Comparison of ENCODE assay signal across 8 mouse cellular contexts in the genomic region with DNA sequence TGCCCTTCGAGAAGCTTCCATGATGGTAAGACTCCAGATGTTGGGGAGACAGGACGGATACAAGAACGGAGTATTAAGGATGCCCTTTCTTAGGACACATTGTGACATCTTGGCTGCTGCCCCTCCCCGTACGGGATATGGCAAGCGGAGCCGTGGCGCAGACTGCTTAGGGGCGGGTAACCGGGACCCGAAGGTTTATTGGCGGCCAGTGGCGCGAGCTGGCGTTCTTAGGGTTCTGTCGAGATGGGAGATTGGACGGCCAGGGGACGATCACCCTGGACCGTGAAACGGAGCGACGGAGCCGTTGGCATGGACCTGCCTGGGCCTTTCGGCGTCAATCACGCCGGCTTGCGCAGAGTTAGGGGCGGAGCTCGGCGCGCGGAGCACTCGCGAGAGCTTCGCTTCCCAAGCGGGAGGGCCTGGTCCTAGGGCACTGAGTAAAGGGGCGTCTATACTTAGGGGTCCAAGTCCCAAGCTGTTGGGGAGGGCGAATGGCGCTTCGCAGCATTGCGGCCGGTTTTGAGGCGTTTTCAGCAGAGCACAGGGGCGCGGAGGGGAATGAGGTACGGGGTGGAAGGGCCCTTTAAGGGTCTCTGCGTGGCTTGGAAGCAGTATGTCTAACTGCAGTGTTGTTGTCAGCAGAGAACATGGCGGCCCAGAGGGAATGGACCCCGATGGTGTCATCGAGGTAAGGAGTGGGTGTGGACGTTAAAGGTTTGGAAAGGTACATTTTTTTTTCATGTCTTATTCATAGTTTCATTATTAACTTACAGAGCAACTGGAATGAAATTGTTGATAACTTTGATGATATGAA. TPM values are rescaled to one million over a fixed set of nuclear protein-coding genes. Genes with fewer than 3 reads are reported as not detected.
DNase-seq lines count a peak whose midpoint lies in the region; ATAC-seq and TF ChIP-seq lines count a peak whose summit lies in the region.

No protein-coding gene starts in this region.

- under 1% methylated on average over 52 of the region's 52 CpGs for WGBS in heart, embryonic 12.5 days
- under 1% methylated on average over 52 of the region's 52 CpGs for WGBS in kidney, postnatal 0 days
- under 1% methylated on average over 52 of the region's 52 CpGs for WGBS in liver, embryonic 11.5 days

- TF ChIP-seq POLR2A in brain, embryonic 14.5 days (IDR thresholded peaks at IDR 0.05; ENCODE audit: borderline replicate concordance, extremely low read depth, insufficient read depth, insufficient read length, poor library complexity, severe bottlenecking) = peak; percentile 59; the same call in 1 of the 2 replicates

- H3K4me1 ChIP-seq in heart, embryonic 12.5 days (replicated peaks) = peaks cover 19% of the 10 kb centered on the region
- H3K4me1 ChIP-seq in kidney, postnatal 0 days (replicated peaks; ENCODE audit: insufficient read depth, low read length) = peaks cover 9% of the 10 kb centered on the region; the same call in 1 of the 2 replicates
- no peaks in the 10 kb centered on the region; the same call in 1 of the 2 replicates for H3K4me1 ChIP-seq in liver, embryonic 11.5 days (replicated peaks; ENCODE audit: control insufficient read depth, insufficient read depth, low read length)

- H3K9ac ChIP-seq in heart, embryonic 12.5 days = peak overlapping the region; percentile 100
- H3K9ac ChIP-seq in kidney, postnatal 0 days (ENCODE audit: low read depth, low read length) = peak overlapping the region; percentile 99
- peak overlapping the region; percentile 100 for H3K9ac ChIP-seq in liver, embryonic 11.5 days (ENCODE audit: low read depth, low read length)

- H3K27me3 ChIP-seq in heart, embryonic 12.5 days (replicated peaks) = no peaks in the 10 kb centered on the region
- H3K27me3 ChIP-seq in kidney, postnatal 0 days (ENCODE audit: insufficient read depth, low read length) = no peaks in the 10 kb centered on the region
- no peaks in the 10 kb centered on the region for H3K27me3 ChIP-seq in liver, embryonic 11.5 days (replicated peaks; ENCODE audit: control insufficient read depth, insufficient read depth, low read length)
- H3K27me3 ChIP-seq in splenic B cell, adult 2 months (ENCODE audit: control insufficient read depth, insufficient read depth, low read length, poor library complexity, severe bottlenecking) = no peaks in the 10 kb centered on the region; the same call in 1 of the 2 replicates

- DNase-seq in B cell, adult 2 months = peak; percentile 85 to 87
- DNase-seq in brain, embryonic 14.5 days (ENCODE audit: low read depth) = peak; percentile 96
- peak; percentile 94 for DNase-seq in kidney, postnatal 0 days (ENCODE audit: low spot score)
- DNase-seq in liver, embryonic 11.5 days (ENCODE audit: low spot score) = peak; percentile 76
- peak; percentile 84 for DNase-seq in naive thymus-derived CD4-positive, alpha-beta T cell, adult 2 months (ENCODE audit: low read depth)
- DNase-seq in splenic B cell, adult 2 months (ENCODE audit: low read depth, low spot score) = peak; percentile 79

- peak overlapping the region; percentile 96 for H3K4me2 ChIP-seq in heart, embryonic 12.5 days
- peak overlapping the region; percentile 58 for H3K4me2 ChIP-seq in kidney, postnatal 0 days (ENCODE audit: low read length)
- peak overlapping the region; percentile 68 for H3K4me2 ChIP-seq in liver, embryonic 11.5 days

- TF ChIP-seq CTCF in brain, embryonic 14.5 days (IDR thresholded peaks at IDR 0.05; ENCODE audit: borderline replicate concordance, extremely low read depth, insufficient read depth, insufficient read length) = no peak
- TF ChIP-seq CTCF in kidney, postnatal 0 days (IDR thresholded peaks at IDR 0.05; ENCODE audit: low read depth) = no peak

- no peaks in the 10 kb centered on the region for H3K9me3 ChIP-seq in heart, embryonic 12.5 days (replicated peaks)
- H3K9me3 ChIP-seq in kidney, postnatal 0 days (replicated peaks; ENCODE audit: low read length) = no peaks in the 10 kb centered on the region
- no peaks in the 10 kb centered on the region for H3K9me3 ChIP-seq in liver, embryonic 11.5 days (ENCODE audit: control insufficient read depth, low read length)

- H3K36me3 ChIP-seq in heart, embryonic 12.5 days = peaks cover 46% of the 10 kb centered on the region
- H3K36me3 ChIP-seq in kidney, postnatal 0 days (ENCODE audit: insufficient read depth, low read length) = peaks cover 34% of the 10 kb centered on the region
- peaks cover 19% of the 10 kb centered on the region for H3K36me3 ChIP-seq in liver, embryonic 11.5 days (ENCODE audit: control insufficient read depth, insufficient read depth, low read length)
- peaks cover 30% of the 10 kb centered on the region for H3K36me3 ChIP-seq in splenic B cell, adult 2 months (ENCODE audit: control insufficient read depth, insufficient read depth, low read length, poor library complexity, severe bottlenecking)

- peak overlapping the region; percentile 99 for H3K27ac ChIP-seq in heart, embryonic 12.5 days (ENCODE audit: poor library complexity, severe bottlenecking)
- H3K27ac ChIP-seq in kidney, postnatal 0 days = peak overlapping the region; percentile 90
- H3K27ac ChIP-seq in liver, embryonic 11.5 days (ENCODE audit: low read depth, low read length) = peak overlapping the region; percentile 99

- H3K4me3 ChIP-seq in heart, embryonic 12.5 days = peak overlapping the region; percentile 99
- peak overlapping the region; percentile 86 for H3K4me3 ChIP-seq in kidney, postnatal 0 days (replicated peaks; ENCODE audit: low read depth, low read length)
- H3K4me3 ChIP-seq in liver, embryonic 11.5 days (ENCODE audit: low read depth, low read length) = peak overlapping the region; percentile 98

- peak; percentile 87 for ATAC-seq in erythroid progenitor cell, adult 5-6 weeks (replicated peaks; ENCODE audit: low FRiP score, poor library complexity, severe bottlenecking)
- peak; percentile 90 for ATAC-seq in heart, embryonic 12.5 days (ENCODE audit: insufficient number of reproducible peaks, low FRiP score)
- ATAC-seq in kidney, postnatal 0 days (replicated peaks; ENCODE audit: low FRiP score, low read depth) = peak; percentile 90
- ATAC-seq in liver, embryonic 11.5 days (replicated peaks; ENCODE audit: low FRiP score) = peak; percentile 73

RNA-seq across cellular contexts. Expression of a gene that starts 0.9 kb away (rescaled TPM):
- 618 and 643 TPM in 2 replicates for polyA plus RNA-seq in brain, embryonic 14.5 days (2012; rRNA removed)
- total RNA-seq in erythroid progenitor cell, adult 5-6 weeks (2015; ENCODE audit: low replicate concordance) = 140 and 151 TPM in 2 replicates
- total RNA-seq in erythroid progenitor cell, adult 5-6 weeks (2017; ENCODE audit: low replicate concordance) = 189 and 232 TPM in 2 replicates
- polyA plus RNA-seq in heart, embryonic 12.5 days (2016; fragmentation: Nextera tagmentation; extraction: Ambion mirVana) = 195 and 209 TPM in 2 replicates
- polyA plus RNA-seq in kidney, postnatal 0 days (2015; fragmentation: Nextera tagmentation; extraction: Ambion mirVana) = 189 and 193 TPM in 2 replicates
- 189 and 200 TPM in 2 replicates for polyA plus RNA-seq in liver, embryonic 11.5 days (2014; fragmentation: Nextera tagmentation; extraction: Ambion mirVana)

RNA-seq across cellular contexts. Expression of a gene that starts 19.4 kb away (rescaled TPM):
- polyA plus RNA-seq in brain, embryonic 14.5 days (2012; rRNA removed) = 3.0 and 6.3 TPM in 2 replicates
- 98.4 and 133 TPM in 2 replicates for total RNA-seq in erythroid progenitor cell, adult 5-6 weeks (2015; ENCODE audit: low replicate concordance)
- 32.8 and 50.6 TPM in 2 replicates for total RNA-seq in erythroid progenitor cell, adult 5-6 weeks (2017; ENCODE audit: low replicate concordance)
- polyA plus RNA-seq in heart, embryonic 12.5 days (2016; fragmentation: Nextera tagmentation; extraction: Ambion mirVana) = 95.0 and 106 TPM in 2 replicates
- 77.3 and 80.6 TPM in 2 replicates for polyA plus RNA-seq in kidney, postnatal 0 days (2015; fragmentation: Nextera tagmentation; extraction: Ambion mirVana)
- polyA plus RNA-seq in liver, embryonic 11.5 days (2014; fragmentation: Nextera tagmentation; extraction: Ambion mirVana) = 204 and 227 TPM in 2 replicates

RNA-seq across cellular contexts. Expression of a gene that starts 38.2 kb away (rescaled TPM):
- 0.08 and 0.09 TPM in 2 replicates for polyA plus RNA-seq in brain, embryonic 14.5 days (2012; rRNA removed)
- total RNA-seq in erythroid progenitor cell, adult 5-6 weeks (2015; ENCODE audit: low replicate concordance) = 12.2 TPM in 1 of 2 replicates, not detected in the other
- total RNA-seq in erythroid progenitor cell, adult 5-6 weeks (2017; ENCODE audit: low replicate concordance) = 0.51 TPM in 1 of 2 replicates, not detected in the other
- 0.18 TPM in 1 of 2 replicates, not detected in the other for polyA plus RNA-seq in heart, embryonic 12.5 days (2016; fragmentation: Nextera tagmentation; extraction: Ambion mirVana)
- 0.17 and 0.89 TPM in 2 replicates for polyA plus RNA-seq in kidney, postnatal 0 days (2015; fragmentation: Nextera tagmentation; extraction: Ambion mirVana)
- not detected in 2 replicates for polyA plus RNA-seq in liver, embryonic 11.5 days (2014; fragmentation: Nextera tagmentation; extraction: Ambion mirVana)

RNA-seq across cellular contexts. Expression of a gene that starts 50.5 kb away (rescaled TPM):
- 0.05 and 0.21 TPM in 2 replicates for polyA plus RNA-seq in brain, embryonic 14.5 days (2012; rRNA removed)
- total RNA-seq in erythroid progenitor cell, adult 5-6 weeks (2015; ENCODE audit: low replicate concordance) = 0.72 and 3.4 TPM in 2 replicates
- not detected in 2 replicates for total RNA-seq in erythroid progenitor cell, adult 5-6 weeks (2017; ENCODE audit: low replicate concordance)
- polyA plus RNA-seq in heart, embryonic 12.5 days (2016; fragmentation: Nextera tagmentation; extraction: Ambion mirVana) = 0.83 and 1.6 TPM in 2 replicates
- polyA plus RNA-seq in kidney, postnatal 0 days (2015; fragmentation: Nextera tagmentation; extraction: Ambion mirVana) = 2.3 and 2.7 TPM in 2 replicates
- 87.0 and 97.8 TPM in 2 replicates for polyA plus RNA-seq in liver, embryonic 11.5 days (2014; fragmentation: Nextera tagmentation; extraction: Ambion mirVana)

Comparison
In these comparisons a context has a peak if more than half of its experiments do, and no peak if none do; other contexts are left out.
1. Peak in every context shown above with its lines: DNase-seq, ATAC-seq, H3K4me3 ChIP-seq and H3K27ac ChIP-seq.
2. RNA of a gene that starts 19.4 kb away (polyA plus RNA-seq): 204 to 227 TPM in liver, embryonic 11.5 days, 95.0 to 106 TPM in heart, embryonic 12.5 days and 77.3 to 80.6 TPM in kidney, postnatal 0 days; 3.0 to 6.3 TPM in brain, embryonic 14.5 days; every median in the first group is over 10 times any median in the second.